Mouse (Mus musculus) midbrain, embryonic 11.5 days (tissue): Measurements from ENCODE around the gene Arpin. TPM values are rescaled to one million over a fixed set of nuclear protein-coding genes. Genes with fewer than 3 reads are reported as not detected.

ENCODE experiments used
- ATAC-seq: fragments of 200-750 bp; cut with Nextera tagmentation; 2 replicates; pipeline ENCODE4 v1.8.0; 2017; ENCODE audit warnings: moderate TSS enrichment, moderate library complexity; ENCODE audit not compliant: low FRiP score
- DNase-seq: peaks from one replicate; pipeline ENCODE4 v3.0.0; 2015; ENCODE audit warnings: low spot score; ENCODE audit errors: missing footprints
- H3K27ac ChIP-seq: fragments of 300-500 bp; sonication (generic); 2 replicates; pipeline ENCODE4 v1.5.1; 2014; ENCODE audit warnings: low read depth, low read length
- H3K27me3 ChIP-seq: fragments of 300-500 bp; sonication (generic); 2 replicates; pipeline ENCODE4 v1.6.1; 2014; ENCODE audit warnings: mild to moderate bottlenecking, low read length, moderate library complexity, mixed read lengths; ENCODE audit not compliant: control insufficient read depth, insufficient read depth
- H3K36me3 ChIP-seq: fragments of 300-500 bp; sonication (generic); 2 replicates; pipeline ENCODE4 v1.6.1; 2014; ENCODE audit warnings: mild to moderate bottlenecking, low read length, moderate library complexity, mixed read lengths; ENCODE audit not compliant: control insufficient read depth, insufficient read depth
- H3K4me1 ChIP-seq: fragments of 300-500 bp; sonication (generic); 2 replicates; pipeline ENCODE4 v1.6.1; 2014; ENCODE audit warnings: low read length; ENCODE audit not compliant: control insufficient read depth, insufficient read depth
- H3K4me2 ChIP-seq: fragments of 300-500 bp; sonication (generic); 2 replicates; pipeline ENCODE4 v1.6.1; 2014; ENCODE audit warnings: mild to moderate bottlenecking, moderate library complexity
- H3K4me3 ChIP-seq: fragments of 300-500 bp; sonication (generic); 2 replicates; pipeline ENCODE4 v1.5.1; 2014; ENCODE audit warnings: low read depth, low read length
- H3K9ac ChIP-seq: fragments of 300-500 bp; sonication (generic); 2 replicates; pipeline ENCODE4 v1.6.1; 2014; ENCODE audit warnings: low read length
- H3K9me3 ChIP-seq: fragments of 300-500 bp; sonication (generic); 2 replicates; pipeline ENCODE4 v1.6.1; 2016; ENCODE audit warnings: low read length; ENCODE audit not compliant: control insufficient read depth
- WGBS: fragments of 180-500 bp; shearing (Covaris S2); extraction: QIAGEN DNeasy Blood & Tissue Kit; methylation state at CpG from one replicate; pipeline ENCODE4 v1.1.7; 2014; 5-methylcytosine and 5-hydroxymethylcytosine counted together
- polyA plus RNA-seq: library from polyadenylated mRNA; unstranded; fragments of >200 nt; fragmentation: Nextera tagmentation; extraction: Ambion mirVana; gene quantifications from 2 replicates; pipeline ENCODE4 v1.2.1, GENCODE M21; 2014

The Arpin gene
- polyA plus RNA-seq, 1 experiment from 2014 or later: 27.8 TPM

- no peak overlapping the region for H3K4me3 ChIP-seq
- no peak overlapping the region for H3K9ac ChIP-seq
- no peaks in the 10 kb centered on the region for H3K9me3 ChIP-seq
- DNase-seq (no peak), ATAC-seq (no peak)
- no peak overlapping the region for H3K27ac ChIP-seq
- WGBS: 95% methylated on average over 8 of the region's 8 CpGs
- peaks cover 2% of the 10 kb centered on the region for H3K36me3 ChIP-seq
- no peaks in the 10 kb centered on the region for H3K27me3 ChIP-seq
- H3K4me1 ChIP-seq: no peaks in the 10 kb centered on the region
- no peak overlapping the region for H3K4me2 ChIP-seq
Measured at GRCm38 (mm10) chr7:79903160-79903792, 31.9 kb downstream of the Arpin start.

- H3K36me3 ChIP-seq: peaks cover 2% of the 10 kb centered on the region; the same call in 1 of the 2 replicates
- H3K27ac ChIP-seq: no peak overlapping the region
- ATAC-seq: no peak
- H3K4me1 ChIP-seq: no peaks in the 10 kb centered on the region
- no peak overlapping the region for H3K9ac ChIP-seq
- no peaks in the 10 kb centered on the region for H3K27me3 ChIP-seq
- DNase-seq: no peak
- WGBS: 95% methylated on average over 6 of the region's 6 CpGs
- no peaks in the 10 kb centered on the region for H3K9me3 ChIP-seq
- no peak overlapping the region for H3K4me3 ChIP-seq
- no peak overlapping the region for H3K4me2 ChIP-seq
Measured at GRCm38 (mm10) chr7:79900753-79901152, 34.4 kb downstream of the Arpin start.

GRCm38 (mm10) chr7:79895225-79895624 is 39.9 kb downstream of the Arpin start:
- Histone ChIP-seq H3K4me2 (no peak overlapping the region), H3K36me3 (no peaks in the 10 kb centered on the region), H3K9me3 (no peaks in the 10 kb centered on the region), H3K27me3 (no peaks in the 10 kb centered on the region), H3K9ac (no peak overlapping the region), H3K4me1 (no peaks in the 10 kb centered on the region), H3K27ac (no peak overlapping the region), H3K4me3 (no peak overlapping the region)
- WGBS: 80% methylated on average over 3 of the region's 3 CpGs
- ATAC-seq: no peak
- no peak for DNase-seq

GRCm38 (mm10) chr7:79894790-79895189 is 40.4 kb downstream of the Arpin start:
- WGBS: 100% methylated on average over 1 of the region's 1 CpGs
- no peaks in the 10 kb centered on the region for H3K36me3 ChIP-seq
- no peak overlapping the region for H3K27ac ChIP-seq
- no peak overlapping the region for H3K4me2 ChIP-seq
- H3K9ac ChIP-seq: no peak overlapping the region
- H3K4me3 ChIP-seq: no peak overlapping the region
- DNase-seq: no peak
- no peaks in the 10 kb centered on the region for H3K27me3 ChIP-seq
- ATAC-seq: no peak
- H3K9me3 ChIP-seq: no peaks in the 10 kb centered on the region
- H3K4me1 ChIP-seq: no peaks in the 10 kb centered on the region

GRCm38 (mm10) chr7:79892576-79893428 is 42.4 kb downstream of the Arpin start:
- H3K36me3 ChIP-seq: no peaks in the 10 kb centered on the region
- H3K9ac ChIP-seq: no peak overlapping the region
- ATAC-seq (no peak), DNase-seq (no peak)
- no peak overlapping the region for H3K4me2 ChIP-seq
- no peaks in the 10 kb centered on the region for H3K4me1 ChIP-seq
- H3K27me3 ChIP-seq: no peaks in the 10 kb centered on the region
- no peak overlapping the region for H3K27ac ChIP-seq
- no peaks in the 10 kb centered on the region for H3K9me3 ChIP-seq
- WGBS: 92% methylated on average over 6 of the region's 6 CpGs
- H3K4me3 ChIP-seq: no peak overlapping the region

- Histone ChIP-seq H3K4me3 (no peak overlapping the region), H3K4me2 (no peak overlapping the region)
- WGBS: 87% methylated on average over 15 of the region's 15 CpGs
Measured at GRCm38 (mm10) chr7:79890436-79891221, 44.5 kb downstream of the Arpin start.

GRCm38 (mm10) chr7:79888603-79889002 is 46.6 kb downstream of the Arpin start:
- Histone ChIP-seq H3K4me3 (no peak overlapping the region), H3K9me3 (no peaks in the 10 kb centered on the region), H3K4me2 (no peak overlapping the region), H3K36me3 (peaks cover 2% of the 10 kb centered on the region; the same call in 1 of the 2 replicates), H3K4me1 (no peaks in the 10 kb centered on the region), H3K27ac (no peak overlapping the region), H3K9ac (no peak overlapping the region), H3K27me3 (no peaks in the 10 kb centered on the region)
- no peak for DNase-seq
- no peak for ATAC-seq
- WGBS: 92% methylated on average over 9 of the region's 9 CpGs

More at GRCm38 (mm10) chr7:79890436-79891221, 44.5 kb downstream of the Arpin start:
- no peaks in the 10 kb centered on the region for H3K27me3 ChIP-seq
- H3K4me1 ChIP-seq: no peaks in the 10 kb centered on the region
- no peak overlapping the region for H3K9ac ChIP-seq
- ATAC-seq (no peak), DNase-seq (no peak)
- H3K9me3 ChIP-seq: no peaks in the 10 kb centered on the region
- peaks cover under 1% of the 10 kb centered on the region; the same call in 1 of the 2 replicates for H3K36me3 ChIP-seq
- H3K27ac ChIP-seq: no peak overlapping the region

- no peak overlapping the region for H3K27ac ChIP-seq
- H3K9me3 ChIP-seq: no peaks in the 10 kb centered on the region
- peaks cover 13% of the 10 kb centered on the region for H3K36me3 ChIP-seq
- DNase-seq (no peak), ATAC-seq (no peak)
- H3K4me2 ChIP-seq: no peak overlapping the region
- no peaks in the 10 kb centered on the region for H3K27me3 ChIP-seq
- WGBS: 91% methylated on average over 7 of the region's 7 CpGs
- no peak overlapping the region for H3K9ac ChIP-seq
- no peaks in the 10 kb centered on the region for H3K4me1 ChIP-seq
- H3K4me3 ChIP-seq: no peak overlapping the region
Measured at GRCm38 (mm10) chr7:79883613-79884334, 51.4 kb downstream of the Arpin start.
